Mouse (Mus musculus) 3134 (cell line): Measurements from ENCODE around the gene Sapcd2.

Experiments used
- DNase-seq: peaks from one replicate; pipeline ENCODE4 v3.0.0-alpha.2; 2011; ENCODE audit warnings: low spot score; ENCODE audit not compliant: insufficient read length; ENCODE audit errors: extremely low read depth

Gene Sapcd2

GRCm38 (mm10) chr2:25422587-25423410 is 50.7 kb downstream of the Sapcd2 start, which contains the start of gene Fut7:
TSS of gene Fut7 (plus strand) at chr2:25423267.
- no peak for DNase-seq

- no peak for DNase-seq
These were observed 51.5 kb downstream of the Sapcd2 start for GRCm38 (mm10) chr2:25423626-25424025.

GRCm38 (mm10) chr2:25425481-25425880 is 53.4 kb downstream of the Sapcd2 start:
- no peak for DNase-seq

- DNase-seq, result peak; percentile 78
These were observed 54.6 kb downstream of the Sapcd2 start for GRCm38 (mm10) chr2:25426721-25427191.

- DNase-seq, result no peak
These were observed 55.1 kb downstream of the Sapcd2 start for GRCm38 (mm10) chr2:25427256-25427655.
